Mouse (Mus musculus) limb, embryonic 11.5 days (tissue): Measurements from ENCODE around the gene Rpl3. TPM values are rescaled to one million over a fixed set of nuclear protein-coding genes. Genes with fewer than 3 reads are reported as not detected.

Experiments used
- ATAC-seq: fragments of 200-750 bp; cut with Nextera tagmentation; 2 replicates; pipeline ENCODE4 v1.8.0; 2017; ENCODE audit warnings: low read depth; ENCODE audit not compliant: insufficient number of reproducible peaks, low FRiP score, low TSS enrichment
- DNase-seq: peaks from one replicate; pipeline ENCODE4 v3.0.0-alpha.2; 2015; ENCODE audit warnings: low spot score
- H3K27ac ChIP-seq: fragments of 300-500 bp; sonication (generic); replicated peaks from 2 replicates; pipeline ENCODE4 v1.5.1; 2014; ENCODE audit warnings: low read depth, mild to moderate bottlenecking, low read length
- H3K27me3 ChIP-seq: fragments of 300-500 bp; sonication (generic); 2 replicates; pipeline ENCODE4 v1.6.1; 2014; ENCODE audit warnings: mild to moderate bottlenecking, low read length, mixed read lengths; ENCODE audit not compliant: control insufficient read depth, insufficient read depth
- H3K36me3 ChIP-seq: fragments of 300-500 bp; sonication (generic); 2 replicates; pipeline ENCODE4 v1.6.1; 2014; ENCODE audit warnings: mild to moderate bottlenecking, low read length, moderate library complexity, mixed read lengths; ENCODE audit not compliant: control insufficient read depth, insufficient read depth
- H3K4me1 ChIP-seq: fragments of 300-500 bp; sonication (generic); 2 replicates; pipeline ENCODE4 v1.6.1; 2014; ENCODE audit warnings: low read length, mixed read lengths; ENCODE audit not compliant: control insufficient read depth, insufficient read depth
- H3K4me2 ChIP-seq: fragments of 300-500 bp; sonication (generic); 2 replicates; pipeline ENCODE4 v1.6.1; 2014; ENCODE audit warnings: low read depth, mild to moderate bottlenecking, moderate library complexity; ENCODE audit not compliant: severe bottlenecking
- H3K4me3 ChIP-seq: fragments of 300-500 bp; sonication (generic); 2 replicates; pipeline ENCODE4 v1.5.1; 2014; ENCODE audit warnings: low read depth, low read length
- H3K9ac ChIP-seq: fragments of 300-500 bp; sonication (generic); 2 replicates; pipeline ENCODE4 v1.6.1; 2014; ENCODE audit warnings: mild to moderate bottlenecking, low read length
- H3K9me3 ChIP-seq: fragments of 300-500 bp; sonication (generic); 2 replicates; pipeline ENCODE4 v1.6.1; 2016; ENCODE audit warnings: low read length; ENCODE audit not compliant: control insufficient read depth
- WGBS: fragments of 180-500 bp; shearing (Covaris S2); extraction: QIAGEN DNeasy Blood & Tissue Kit; methylation state at CpG from one replicate; pipeline ENCODE4 v1.1.7; 2014; 5-methylcytosine and 5-hydroxymethylcytosine counted together
- polyA plus RNA-seq: library from polyadenylated mRNA; unstranded; fragments of >200 nt; fragmentation: Nextera tagmentation; extraction: Ambion mirVana; gene quantifications from 2 replicates; pipeline ENCODE4 v1.2.1, GENCODE M21; 2014

Gene Rpl3
- polyA plus RNA-seq, 1 experiment from 2014 or later = 1,338 TPM

GRCm38 (mm10) chr15:80065414-80065813, 26.3 kb downstream of the Rpl3 start:
- ATAC-seq (no peak), DNase-seq (peak; percentile 71)
- H3K4me2 ChIP-seq = no peak overlapping the region
- H3K9me3 ChIP-seq = no peaks in the 10 kb centered on the region
- H3K27me3 ChIP-seq = no peaks in the 10 kb centered on the region
- no peaks in the 10 kb centered on the region for H3K36me3 ChIP-seq
- H3K4me3 ChIP-seq = no peak overlapping the region
- 0 out of 2 replicates have a peak, but pooled peaks cover 3% of the 10 kb centered on the region for H3K4me1 ChIP-seq
- no peak overlapping the region; the same call in 1 of the 2 replicates for H3K27ac ChIP-seq
- H3K9ac ChIP-seq = no peak overlapping the region
- WGBS = 11% methylated on average over 13 of the region's 13 CpGs

- no peaks in the 10 kb centered on the region for H3K36me3 ChIP-seq
- 0 out of 2 replicates have a peak, but pooled peaks cover 3% of the 10 kb centered on the region for H3K4me1 ChIP-seq
- no peak overlapping the region for H3K9ac ChIP-seq
- ATAC-seq = no peak
- no peak overlapping the region for H3K4me3 ChIP-seq
- no peak overlapping the region; the same call in 1 of the 2 replicates for H3K27ac ChIP-seq
- DNase-seq = no peak
- 65% methylated on average over 5 of the region's 5 CpGs for WGBS
- no peaks in the 10 kb centered on the region for H3K27me3 ChIP-seq
- H3K9me3 ChIP-seq = no peaks in the 10 kb centered on the region
- no peak overlapping the region for H3K4me2 ChIP-seq
Observed at GRCm38 (mm10) chr15:80064965-80065364, 26.7 kb downstream of the Rpl3 start.

- Histone ChIP-seq H3K4me3 (no peak overlapping the region), H3K4me1 (0 out of 2 replicates have a peak, but pooled peaks cover 3% of the 10 kb centered on the region), H3K4me2 (no peak overlapping the region), H3K27me3 (no peaks in the 10 kb centered on the region), H3K27ac (no peak overlapping the region), H3K9me3 (no peaks in the 10 kb centered on the region), H3K36me3 (no peaks in the 10 kb centered on the region), H3K9ac (no peak overlapping the region)
- 39% methylated on average over 5 of the region's 5 CpGs for WGBS
- DNase-seq = no peak
- ATAC-seq = no peak
Observed at GRCm38 (mm10) chr15:80062821-80063220, 28.8 kb downstream of the Rpl3 start.

GRCm38 (mm10) chr15:80062339-80062738, 29.3 kb downstream of the Rpl3 start:
- WGBS = 64% methylated on average over 8 of the region's 9 CpGs
- DNase-seq = no peak
- no peaks in the 10 kb centered on the region for H3K9me3 ChIP-seq
- H3K9ac ChIP-seq = no peak overlapping the region
- H3K4me3 ChIP-seq = no peak overlapping the region
- H3K4me2 ChIP-seq = no peak overlapping the region
- no peak for ATAC-seq
- H3K27ac ChIP-seq = no peak overlapping the region
- H3K27me3 ChIP-seq = no peaks in the 10 kb centered on the region
- H3K36me3 ChIP-seq = no peaks in the 10 kb centered on the region
- 0 out of 2 replicates have a peak, but pooled peaks cover 3% of the 10 kb centered on the region for H3K4me1 ChIP-seq

- Histone ChIP-seq H3K4me1 (0 out of 2 replicates have a peak, but pooled peaks cover 5% of the 10 kb centered on the region), H3K36me3 (no peaks in the 10 kb centered on the region), H3K27me3 (no peaks in the 10 kb centered on the region), H3K9ac (no peak overlapping the region), H3K9me3 (no peaks in the 10 kb centered on the region), H3K4me2 (no peak overlapping the region), H3K4me3 (no peak overlapping the region), H3K27ac (no peak overlapping the region)
- DNase-seq (no peak), ATAC-seq (no peak)
- 94% methylated on average over 4 of the region's 4 CpGs for WGBS
Observed at GRCm38 (mm10) chr15:80061071-80061550, 30.6 kb downstream of the Rpl3 start.

GRCm38 (mm10) chr15:80060356-80061070, 31.2 kb downstream of the Rpl3 start:
- Histone ChIP-seq H3K4me1 (0 out of 2 replicates have a peak, but pooled peaks cover 5% of the 10 kb centered on the region), H3K9ac (no peak overlapping the region), H3K27me3 (no peaks in the 10 kb centered on the region), H3K27ac (no peak overlapping the region), H3K4me2 (no peak overlapping the region), H3K36me3 (no peaks in the 10 kb centered on the region), H3K9me3 (no peaks in the 10 kb centered on the region), H3K4me3 (no peak overlapping the region)
- 93% methylated on average over 8 of the region's 8 CpGs for WGBS
- DNase-seq = no peak
- no peak for ATAC-seq

- H3K27ac ChIP-seq = no peak overlapping the region
- DNase-seq = no peak
- H3K27me3 ChIP-seq = no peaks in the 10 kb centered on the region
- 0 out of 2 replicates have a peak, but pooled peaks cover 5% of the 10 kb centered on the region for H3K4me1 ChIP-seq
- no peaks in the 10 kb centered on the region for H3K36me3 ChIP-seq
- H3K4me3 ChIP-seq = no peak overlapping the region
- 66% methylated on average over 7 of the region's 7 CpGs for WGBS
- H3K9me3 ChIP-seq = no peaks in the 10 kb centered on the region
- no peak overlapping the region for H3K9ac ChIP-seq
- no peak overlapping the region for H3K4me2 ChIP-seq
- ATAC-seq = no peak
Observed at GRCm38 (mm10) chr15:80059606-80060005, 32.1 kb downstream of the Rpl3 start.

- Histone ChIP-seq H3K9ac (no peak overlapping the region), H3K4me2 (no peak overlapping the region), H3K4me3 (no peak overlapping the region), H3K27me3 (no peaks in the 10 kb centered on the region), H3K36me3 (no peaks in the 10 kb centered on the region), H3K9me3 (no peaks in the 10 kb centered on the region), H3K4me1 (0 out of 2 replicates have a peak, but pooled peaks cover 5% of the 10 kb centered on the region), H3K27ac (no peak overlapping the region)
- ATAC-seq (no peak), DNase-seq (no peak)
- WGBS = 89% methylated on average over 7 of the region's 7 CpGs
Observed at GRCm38 (mm10) chr15:80058151-80058550, 33.5 kb downstream of the Rpl3 start.
